Mouse (Mus musculus) liver, adult 2 months (tissue): ENCODE measurements at regions not wholly inside any gene's neighbourhood (a gene's known extent, or its start where the extent isn't known, plus 50 kb on each side); places are given as distances from the start of the nearest gene placed in this dataset.

Experiments
- DNase-seq: peaks from one replicate; pipeline ENCODE4 v3.0.0-alpha.2; 2011; ENCODE audit warnings: low read depth, low spot score; ENCODE audit errors: extremely low read depth
- H3K27ac ChIP-seq: fragments of 200-500 bp; replicated peaks from 2 replicates; pipeline ENCODE4 v1.5.1; 2012; ENCODE audit warnings: low read depth, mild to moderate bottlenecking, control low read depth, inconsistent platforms, low read length; ENCODE audit not compliant: insufficient read depth
- H3K27me3 ChIP-seq: fragments of 200-500 bp; 2 replicates; pipeline ENCODE4 v1.6.1; 2012; ENCODE audit warnings: mild to moderate bottlenecking, moderate library complexity, low read length, inconsistent platforms; ENCODE audit not compliant: control insufficient read depth, insufficient read depth
- H3K36me3 ChIP-seq: fragments of 200-500 bp; 2 replicates; pipeline ENCODE4 v1.6.1; 2012; ENCODE audit warnings: low read length, inconsistent platforms; ENCODE audit not compliant: control insufficient read depth, insufficient read depth
- H3K4me1 ChIP-seq: fragments of 200-500 bp; 2 replicates; pipeline ENCODE4 v1.6.1; 2011; ENCODE audit warnings: low read length; ENCODE audit not compliant: control insufficient read depth, insufficient read depth
- H3K4me3 ChIP-seq: fragments of 200-500 bp; 2 replicates; pipeline ENCODE4 v1.5.1; 2011; ENCODE audit warnings: low read depth, mild to moderate bottlenecking, control low read depth, low read length, moderate library complexity; ENCODE audit not compliant: insufficient read depth
- H3K79me2 ChIP-seq: fragments of 200-500 bp; 2 replicates; pipeline ENCODE4 v1.6.1; 2012; ENCODE audit warnings: inconsistent platforms, mild to moderate bottlenecking, low read length, moderate library complexity; ENCODE audit not compliant: control insufficient read depth, insufficient read depth
- H3K9ac ChIP-seq: fragments of 200-500 bp; 2 replicates; pipeline ENCODE4 v1.6.1; 2012; ENCODE audit warnings: low read depth, mild to moderate bottlenecking, control low read depth, inconsistent platforms, low read length
- CTCF ChIP-seq: fragments of 200-500 bp; IDR thresholded peaks from 2 replicates; pipeline ENCODE4 v1.5.1; 2011; ENCODE audit warnings: low read depth, low read length, control low read depth
- POLR2A ChIP-seq: fragments of 200-500 bp; IDR thresholded peaks from 2 replicates; pipeline ENCODE4 v1.6.1; 2011; ENCODE audit warnings: low read length, control low read depth; ENCODE audit not compliant: insufficient read depth; ENCODE audit errors: extremely low read depth
- WGBS: fragments of 180-500 bp; shearing (Covaris S2); methylation state at CpG from one replicate; pipeline ENCODE4 v1.1.7; 2018; 5-methylcytosine and 5-hydroxymethylcytosine counted together

DNA sequence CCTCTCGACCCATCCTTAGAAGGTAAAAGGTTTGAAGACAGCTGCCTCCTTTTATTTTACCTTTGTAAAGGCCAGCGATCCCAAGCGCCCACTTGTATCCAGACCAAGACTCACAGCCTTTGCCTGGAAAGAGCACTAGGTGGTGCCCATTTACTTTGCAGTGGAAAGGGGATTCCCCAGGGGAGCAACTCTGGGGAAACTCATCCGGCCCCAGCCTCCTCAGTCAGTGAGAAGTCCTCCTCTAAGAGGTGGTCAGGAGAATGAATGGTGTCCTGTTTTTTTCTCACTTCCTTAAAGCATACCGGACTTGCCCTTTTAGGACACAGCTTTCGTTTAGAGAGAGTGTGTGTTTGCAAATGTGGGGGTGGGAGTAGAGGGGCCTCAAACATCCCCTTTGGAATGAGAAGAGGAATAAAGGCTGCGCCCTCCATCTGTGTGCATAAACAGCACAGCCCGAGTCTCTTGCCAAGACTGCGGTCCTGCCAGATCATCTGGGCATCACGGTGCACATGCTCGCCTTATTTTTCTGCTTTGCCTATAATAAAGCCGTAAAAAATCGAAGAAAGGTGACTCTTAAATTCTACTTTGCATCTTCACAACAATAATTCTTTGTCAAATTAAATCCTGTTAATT lies 57.5 kb upstream of the Etaa1 start:
- 17% methylated on average over 13 of the region's 13 CpGs for WGBS
- no peak overlapping the region for H3K4me3 ChIP-seq
- no peak overlapping the region for H3K9ac ChIP-seq
- H3K79me2 ChIP-seq, result no peaks in the 10 kb centered on the region
- no peak for TF ChIP-seq CTCF
- TF ChIP-seq POLR2A, result no peak
- H3K27me3 ChIP-seq, result no peaks in the 10 kb centered on the region
- no peak overlapping the region for H3K27ac ChIP-seq
- H3K4me1 ChIP-seq, result no peaks in the 10 kb centered on the region; the same call in 1 of the 2 replicates
- no peak for DNase-seq
- H3K36me3 ChIP-seq, result no peaks in the 10 kb centered on the region

DNA sequence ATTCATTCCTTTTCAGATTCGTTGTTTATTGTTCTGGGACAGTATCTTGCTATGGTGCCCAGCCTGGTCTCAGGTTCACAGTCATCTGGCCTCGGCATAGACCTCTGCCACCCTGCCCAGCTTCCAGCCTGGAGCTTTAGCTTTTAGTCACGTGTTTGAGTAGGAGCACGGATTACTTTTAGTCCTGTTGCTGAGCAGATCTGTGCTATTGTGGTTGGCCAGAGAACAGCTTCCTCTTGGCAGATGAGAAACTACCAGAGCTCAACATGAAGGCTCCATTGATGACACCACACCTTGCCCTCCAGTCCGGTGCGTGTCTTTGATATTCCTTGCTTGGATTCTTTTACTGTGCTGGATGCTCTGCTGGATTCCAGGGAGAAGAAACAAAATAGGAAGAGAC lies 54.5 kb upstream of the Etaa1 start:
- no peak for DNase-seq
- no peak overlapping the region for H3K27ac ChIP-seq
- no peak overlapping the region for H3K4me3 ChIP-seq
- TF ChIP-seq POLR2A (no peak), CTCF (no peak)
- no peaks in the 10 kb centered on the region for H3K79me2 ChIP-seq
- no peaks in the 10 kb centered on the region for H3K36me3 ChIP-seq
- 86% methylated on average over 6 of the region's 6 CpGs for WGBS
- no peaks in the 10 kb centered on the region for H3K27me3 ChIP-seq
- no peak overlapping the region for H3K9ac ChIP-seq
- H3K4me1 ChIP-seq, result no peaks in the 10 kb centered on the region; the same call in 1 of the 2 replicates
